Mouse (Mus musculus): ENCODE results near the gene Psenen.

The Psenen gene

GRCm38 (mm10) chr7:30522871-30523270 lies 40.6 kb downstream of the Psenen start:
- intact Hi-C loops (cut with DNase I), result no loop called here

- intact Hi-C loops (cut with DNase I), result no loop called here
These were observed 42.6 kb downstream of the Psenen start for GRCm38 (mm10) chr7:30520856-30521255.

DNA sequence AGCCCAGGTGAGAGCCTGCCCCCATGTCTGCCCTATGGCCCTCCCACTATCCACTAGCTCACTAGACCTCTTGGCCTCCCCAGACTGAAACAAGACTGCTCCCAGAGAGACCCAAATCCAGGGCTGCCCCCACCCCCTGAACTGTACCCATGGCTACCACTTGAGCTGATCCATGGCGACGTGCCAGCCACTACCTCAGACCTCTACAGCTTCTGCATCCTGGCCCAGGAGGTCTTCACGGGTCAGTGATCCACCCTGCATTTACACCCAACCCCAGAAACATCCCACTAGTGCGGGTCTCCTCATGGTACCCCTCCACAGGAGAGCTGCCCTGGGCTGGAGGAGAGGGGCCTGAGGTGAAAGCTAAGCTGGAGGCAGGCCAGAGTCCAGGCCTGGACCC lies 43.0 kb downstream of the Psenen start:
- intact Hi-C loops (cut with DNase I), result no loop called here

- intact Hi-C loops (cut with DNase I), result no loop called here
These were observed 45.1 kb downstream of the Psenen start for GRCm38 (mm10) chr7:30518325-30518724.

DNA sequence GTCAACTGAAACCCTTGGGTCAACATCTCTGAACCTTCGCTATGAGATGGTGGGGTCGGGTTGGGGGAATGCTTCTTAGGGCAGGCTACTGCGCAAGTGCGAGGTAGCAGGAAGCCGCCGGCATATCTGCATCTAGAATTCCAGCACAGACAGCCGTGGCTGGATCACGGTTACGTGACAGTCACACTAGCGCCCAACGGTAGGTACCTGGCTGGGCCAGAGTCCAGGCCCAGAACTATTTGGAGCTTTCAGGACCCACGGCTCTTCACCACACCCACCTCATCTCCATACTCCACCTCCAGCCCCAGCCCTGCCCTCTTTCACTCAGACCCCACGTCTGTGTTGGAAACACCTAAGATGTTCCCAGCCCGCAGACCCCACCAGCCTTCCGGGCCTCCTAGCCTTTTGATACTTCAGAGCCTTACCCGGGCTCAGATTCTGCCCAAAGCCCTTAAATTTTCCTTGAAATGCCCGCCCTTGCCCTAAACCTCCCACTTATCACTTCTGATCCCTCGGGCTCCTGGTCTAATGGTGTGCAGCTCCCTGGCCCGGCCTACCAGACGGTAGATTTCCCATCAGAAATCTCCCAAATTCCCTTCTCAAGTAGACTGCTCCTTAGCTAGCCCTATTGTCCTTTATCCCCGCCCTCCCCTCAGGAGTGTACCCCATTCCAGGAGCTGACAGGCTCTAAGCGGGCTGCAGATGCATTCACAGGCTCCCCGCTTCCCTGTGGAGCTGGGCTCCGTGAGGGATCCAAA lies 48.2 kb downstream of the Psenen start:
- intact Hi-C loops (cut with DNase I), result no loop called here

Small RNA genes lying within 50 kb of the gene (microRNA-seq; reads per million reads assigned to microRNA genes)
- gene Gm38670, result 0.80 to 1.4 reads per million in 2 experiments
- 0 to 0.37 reads per million in 2 experiments for gene Mir3569
